Mouse (Mus musculus) induced T-regulatory cell, adult 2 months (primary cell): ENCODE data around the gene Echs1.
"Not testable (repeated sequence)": the region's sequence is repeated elsewhere in the genome, so short reads cannot be mapped to it uniquely, and the experiment has no call there.

Experiments used
- DNase-seq: peaks from one replicate; pipeline ENCODE4 v3.0.0-alpha.2; 2012; ENCODE audit warnings: low read depth

Gene Echs1

DNA sequence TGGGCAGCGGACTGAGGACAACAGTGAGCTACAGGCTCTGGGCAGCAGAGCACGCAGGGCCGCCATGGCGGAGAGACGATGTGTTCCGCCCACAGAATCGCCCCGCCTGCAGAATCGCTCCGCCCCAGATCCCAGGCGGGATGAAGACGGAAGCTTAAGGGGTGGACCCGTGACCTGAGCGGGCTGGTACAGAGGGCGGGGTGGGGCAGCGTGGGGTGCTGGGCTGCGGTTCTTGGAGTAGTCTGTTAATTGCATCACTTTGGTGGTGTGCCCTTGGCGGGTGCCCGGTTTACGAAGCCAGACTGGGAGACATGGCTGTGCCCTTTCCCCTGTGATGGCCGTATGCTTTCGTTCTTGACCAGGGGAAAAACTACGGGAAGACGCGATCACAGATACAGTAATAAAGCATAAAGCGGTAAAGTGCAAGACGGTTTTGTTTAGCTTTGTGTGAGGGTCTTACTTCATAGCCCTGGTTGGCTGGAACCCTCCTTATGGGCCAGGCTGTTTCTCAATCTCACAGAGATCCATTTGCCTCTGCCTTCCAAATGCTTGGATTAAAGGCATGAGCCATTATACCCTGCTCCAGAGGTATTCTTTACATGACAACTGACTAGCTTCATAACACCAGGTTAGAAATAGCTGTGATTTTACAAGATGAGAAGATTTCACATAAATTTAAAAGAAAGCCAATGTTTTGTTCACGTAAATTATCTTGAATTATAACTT is at the start of gene Echs1:
Gene Echs1 (minus strand): TSS at position 148 of the 726 bp plus-strand sequence.
- DNase-seq, result peak; percentile 93

DNA sequence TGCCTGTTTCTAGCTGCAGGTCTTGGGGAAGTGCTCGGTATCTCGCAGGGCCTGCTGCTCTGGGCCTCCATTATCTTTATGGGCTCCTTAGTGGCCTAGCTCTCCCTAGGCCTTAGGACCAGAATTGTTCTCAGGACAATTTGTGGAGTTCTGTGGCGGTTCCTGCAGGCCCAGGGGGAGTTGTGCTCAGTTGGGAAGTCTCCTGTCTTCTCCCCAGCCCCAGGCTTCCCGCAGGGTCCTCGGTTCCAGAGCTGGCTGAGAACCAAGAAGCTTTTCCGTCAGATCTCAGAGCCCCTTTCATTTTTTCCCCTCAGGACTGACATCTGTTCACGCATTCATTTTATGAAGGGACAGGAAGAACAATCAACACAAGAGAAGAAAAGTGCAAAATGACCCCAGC is 48.4 kb upstream of the Echs1 start, which contains the start of gene Olfr522:
Gene Olfr522 (minus strand): TSS at position 101 of the 400 bp plus-strand sequence.
- no peak for DNase-seq

DNA sequence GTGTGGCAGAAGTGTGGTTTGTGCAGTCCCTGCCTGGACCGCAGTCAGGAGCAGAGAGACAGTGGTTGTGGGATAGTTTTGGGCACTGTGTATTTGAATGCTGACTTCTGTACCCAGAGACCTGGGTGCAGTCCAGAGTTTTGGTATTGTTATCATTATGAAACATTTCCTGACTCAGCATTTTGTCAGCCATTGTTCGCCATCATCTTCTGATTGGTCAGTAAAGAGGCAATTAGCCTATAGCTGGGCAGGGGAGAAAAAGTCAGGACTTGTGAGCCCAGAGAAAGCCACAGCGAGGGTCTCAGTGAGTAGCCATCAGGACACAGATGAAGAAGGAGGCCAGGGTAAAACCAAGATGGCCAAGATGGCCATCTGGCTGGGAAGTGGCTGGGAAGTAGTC is 44.1 kb upstream of the Echs1 start:
- no peak for DNase-seq

DNA sequence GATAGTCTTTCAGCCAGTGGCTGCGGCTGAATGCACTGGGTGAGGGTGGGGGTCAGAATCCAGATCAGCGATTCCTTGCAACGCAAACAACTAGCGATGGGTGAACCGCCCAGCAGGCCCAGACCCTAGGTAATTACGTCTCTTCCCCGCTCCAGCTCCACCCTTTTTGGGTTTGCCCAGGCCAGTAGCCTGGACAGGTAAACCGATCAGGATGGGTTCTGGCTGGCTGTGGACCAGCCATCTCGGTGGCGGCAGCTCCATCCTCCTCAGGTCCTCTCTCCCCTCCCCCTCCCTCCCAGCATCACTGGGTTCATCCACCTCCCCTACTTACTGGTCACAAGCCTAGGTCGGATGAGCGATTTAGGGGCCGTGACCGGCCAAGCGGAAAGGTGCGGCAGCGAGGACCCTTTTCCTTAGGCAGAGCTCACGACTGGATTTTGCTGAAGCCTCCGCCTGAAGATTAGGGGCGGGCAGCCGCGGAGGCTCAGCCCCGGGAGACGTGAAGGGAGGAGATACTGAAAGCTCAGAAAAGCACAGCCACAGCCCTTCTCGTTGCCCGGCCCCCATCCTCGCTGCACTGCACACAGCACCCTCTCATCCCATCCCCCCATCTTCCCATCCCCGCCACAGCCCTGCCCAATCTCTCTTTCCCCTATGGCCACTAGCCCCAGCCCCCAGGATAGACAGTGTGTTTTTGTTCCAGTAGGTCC is 38.1 kb upstream of the Echs1 start, which contains the start of gene Sprn:
Gene Sprn (minus strand): TSS at position 660 of the 710 bp plus-strand sequence.
- no peak for DNase-seq

DNA sequence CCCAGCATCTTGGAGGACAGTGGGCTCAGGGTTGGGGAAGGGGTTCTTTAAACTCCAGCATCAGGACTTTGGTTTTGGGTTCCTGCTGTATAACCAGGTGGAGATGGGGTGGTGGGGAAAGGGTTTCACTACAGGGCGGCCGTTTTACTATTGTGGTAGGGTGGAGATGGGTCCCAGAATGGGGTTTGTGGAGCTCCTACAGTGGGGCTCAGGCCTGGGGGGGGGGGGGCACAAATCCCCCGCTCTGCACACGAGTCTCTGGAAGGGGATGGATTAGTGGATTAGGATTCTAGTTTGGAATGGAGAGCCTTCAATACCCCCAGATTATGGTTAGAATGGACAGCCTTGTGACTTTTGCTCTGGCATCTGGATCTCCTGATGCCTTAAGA is 37.5 kb upstream of the Echs1 start:
- no peak for DNase-seq

DNA sequence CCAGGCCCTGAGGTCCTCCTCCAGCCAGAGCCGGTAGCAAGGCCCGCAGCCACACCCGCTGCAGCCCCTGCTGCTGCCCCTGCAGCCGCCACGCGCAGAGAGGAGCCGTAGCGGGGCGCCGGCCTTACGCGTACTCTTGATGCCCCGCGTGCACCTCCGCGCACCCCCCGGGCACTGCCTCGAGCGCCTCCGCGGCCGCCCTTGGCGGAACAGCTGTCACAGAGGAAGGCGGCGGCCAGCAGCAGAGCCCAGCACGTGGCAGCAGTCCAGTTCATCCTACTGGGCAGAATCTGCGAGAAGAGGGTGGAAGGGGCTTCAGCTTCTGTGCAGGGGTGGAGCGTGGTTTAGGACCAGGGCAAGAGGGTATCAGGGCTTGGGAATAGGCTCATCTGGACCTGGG is 37.1 kb upstream of the Echs1 start:
- no peak for DNase-seq

DNA sequence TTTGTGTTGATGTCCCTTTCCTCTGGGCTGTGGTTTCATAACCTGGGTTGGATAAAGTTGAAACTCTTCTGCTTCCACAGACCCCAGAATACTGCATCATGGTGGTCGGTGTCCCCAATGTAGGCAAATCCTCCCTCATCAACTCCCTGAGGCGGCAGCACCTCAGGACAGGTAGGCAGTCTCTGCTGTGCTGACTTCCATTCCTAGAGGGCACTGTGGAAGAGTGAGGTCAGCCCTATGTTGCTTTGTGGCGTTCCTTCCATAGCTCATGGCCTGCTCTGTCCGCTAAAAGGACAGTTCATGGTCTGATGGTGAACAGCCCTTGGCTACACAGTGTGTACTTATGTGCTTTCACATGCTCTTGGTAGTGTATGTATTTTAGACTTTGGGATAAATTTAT is 28.3 kb upstream of the Echs1 start:
- no peak for DNase-seq

DNA sequence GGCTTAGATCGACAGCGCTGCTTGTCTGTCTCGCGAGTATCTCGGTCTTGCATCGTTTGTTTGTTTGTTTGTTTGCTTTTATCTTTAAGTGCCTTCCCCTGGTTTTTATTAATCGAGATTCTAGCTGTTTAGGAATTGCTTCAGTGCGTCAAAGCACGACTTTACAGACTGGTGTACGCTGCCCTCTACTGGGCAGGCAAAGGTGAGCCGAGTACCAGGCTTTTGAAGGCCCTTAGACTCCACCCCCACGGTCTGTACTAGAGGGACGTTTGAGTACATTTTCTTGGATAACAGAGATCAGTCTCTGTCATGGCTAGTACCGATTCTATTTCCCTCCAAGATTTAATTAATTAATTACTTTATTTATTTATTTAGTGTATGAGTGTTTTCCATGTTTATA is 25.1 kb upstream of the Echs1 start:
- DNase-seq, result peak; percentile 83

DNA sequence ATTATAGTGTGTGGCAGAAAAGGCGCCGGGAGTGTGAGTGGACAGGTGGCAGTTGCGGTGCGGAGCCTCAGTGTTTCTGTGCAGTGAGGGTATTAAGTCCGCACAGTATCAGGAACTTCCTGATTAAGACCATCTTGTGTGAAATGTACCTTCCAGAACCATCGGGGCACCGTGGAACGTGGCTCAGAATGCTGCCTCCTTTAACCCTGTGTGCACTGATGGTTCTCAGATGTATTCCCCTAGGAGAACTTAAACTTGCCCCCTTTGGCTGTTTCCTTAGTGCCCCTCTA is 21.7 kb upstream of the Echs1 start:
- no peak for DNase-seq

DNA sequence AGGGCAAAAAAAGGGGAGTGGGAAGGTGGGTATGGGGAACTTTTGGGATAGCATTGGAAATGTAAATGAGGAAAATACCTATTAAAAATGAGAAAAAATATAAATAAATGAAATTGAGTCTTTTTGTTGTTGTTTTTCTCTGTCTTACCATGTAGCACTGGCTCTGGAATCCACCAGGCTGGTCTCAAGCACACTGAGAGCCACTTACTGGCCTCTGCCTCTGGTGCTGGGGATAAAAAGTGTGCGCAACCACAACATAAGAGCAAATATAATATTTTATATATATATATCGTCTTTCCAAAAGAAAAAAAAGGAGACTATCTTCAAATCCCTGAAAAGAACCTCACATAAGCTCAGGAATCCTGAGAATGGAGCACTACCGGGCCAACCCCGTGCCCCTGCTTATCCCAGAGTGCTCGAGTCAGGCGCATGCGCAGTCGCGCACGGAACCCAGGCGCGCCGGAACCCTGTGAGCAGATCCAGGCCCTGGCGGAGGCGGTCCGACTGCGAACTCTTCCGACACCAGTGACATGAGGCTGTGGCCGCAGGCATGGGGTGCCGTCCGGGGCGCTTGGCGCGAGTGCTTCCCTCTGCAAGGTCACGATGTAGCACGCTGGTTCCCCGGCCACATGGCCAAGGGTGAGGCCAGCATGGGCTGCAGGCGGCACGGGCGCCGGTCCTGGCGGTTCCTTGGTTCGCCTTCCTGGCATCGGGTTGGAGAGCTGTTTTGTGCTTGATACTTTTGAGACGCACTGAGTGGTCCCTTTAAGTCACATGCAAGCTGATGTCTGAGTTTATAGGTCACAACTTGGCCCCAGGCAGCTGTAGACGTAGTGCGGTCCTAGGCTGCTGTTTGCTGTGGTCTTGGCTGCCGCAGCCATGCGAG is 21.1 kb upstream of the Echs1 start, which contains the start of gene Mtg1:
Gene Mtg1 (plus strand): TSS at position 430 of the 886 bp plus-strand sequence.
- peak; percentile 96 for DNase-seq

DNA sequence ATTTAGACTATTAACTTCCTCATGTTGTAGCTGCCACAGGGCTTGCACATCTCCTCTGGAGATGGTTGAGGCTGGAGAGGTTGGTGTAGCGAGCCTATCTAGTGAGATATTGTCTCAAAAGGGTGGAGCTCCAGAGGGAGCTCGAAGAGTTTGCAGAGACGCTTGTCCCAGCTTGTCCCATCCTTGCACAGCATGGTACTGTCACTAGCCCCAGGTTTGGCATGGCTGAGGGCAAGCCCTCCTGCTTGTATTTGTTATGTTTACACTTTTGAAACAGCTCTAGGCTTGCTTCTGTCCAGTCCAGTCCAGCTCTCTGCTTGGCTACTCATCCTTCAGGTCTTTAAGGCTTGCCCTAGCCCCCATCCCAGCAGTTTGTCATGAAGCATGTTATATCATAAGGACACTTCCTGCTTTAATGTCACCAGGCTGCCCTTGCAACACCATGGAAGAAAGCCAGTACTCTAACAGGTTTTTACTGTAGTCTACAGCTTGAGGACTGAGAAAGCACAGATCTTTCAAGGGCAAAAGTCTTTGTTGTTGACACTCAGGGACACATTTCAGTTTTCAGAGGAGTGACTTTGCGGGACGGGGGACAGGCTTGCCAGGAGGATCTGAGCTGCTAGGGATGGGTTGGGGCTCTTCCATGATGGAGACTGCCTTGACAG is 19.0 kb upstream of the Echs1 start:
- no peak for DNase-seq

DNA sequence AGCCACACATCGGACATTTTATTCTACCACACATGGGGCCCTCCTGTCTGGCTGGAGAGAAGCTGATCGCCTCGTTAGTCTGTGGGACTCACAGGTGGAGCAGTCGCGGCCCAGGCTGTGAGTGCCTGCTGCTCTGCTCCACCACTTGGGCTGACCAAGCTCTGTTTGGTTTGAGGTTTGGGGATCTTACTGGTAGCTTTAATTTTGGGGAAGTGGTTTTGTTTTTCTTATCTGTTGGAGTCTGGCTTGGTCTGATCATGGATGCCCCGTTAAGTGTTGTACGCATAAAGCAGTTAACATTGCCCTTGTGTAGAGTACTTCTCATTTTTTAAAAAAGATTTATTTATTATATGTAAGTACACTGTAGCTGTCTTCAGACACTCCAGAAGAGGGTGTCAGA is 17.8 kb upstream of the Echs1 start:
- not testable (repeated sequence) for DNase-seq

DNA sequence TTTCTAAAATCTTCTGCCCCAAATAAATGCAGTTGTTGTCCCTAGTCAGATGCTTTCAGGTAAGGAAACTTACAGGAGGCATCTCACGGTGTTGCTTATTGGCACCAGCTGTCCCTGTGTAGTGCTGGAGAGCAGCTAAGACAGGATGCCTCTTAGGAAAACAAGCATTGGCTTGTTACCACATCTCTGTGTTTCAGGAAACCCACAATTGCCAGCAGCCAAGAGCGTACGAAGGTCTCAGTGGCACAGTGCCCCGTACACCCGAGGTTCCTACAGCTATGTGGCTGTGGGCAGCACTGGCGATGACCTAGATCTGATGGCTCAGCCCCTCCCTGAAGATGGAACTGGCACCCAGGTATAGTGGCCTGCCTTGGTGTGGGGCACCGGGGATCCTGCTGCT is 15.9 kb upstream of the Echs1 start:
- not testable (repeated sequence) for DNase-seq

DNA sequence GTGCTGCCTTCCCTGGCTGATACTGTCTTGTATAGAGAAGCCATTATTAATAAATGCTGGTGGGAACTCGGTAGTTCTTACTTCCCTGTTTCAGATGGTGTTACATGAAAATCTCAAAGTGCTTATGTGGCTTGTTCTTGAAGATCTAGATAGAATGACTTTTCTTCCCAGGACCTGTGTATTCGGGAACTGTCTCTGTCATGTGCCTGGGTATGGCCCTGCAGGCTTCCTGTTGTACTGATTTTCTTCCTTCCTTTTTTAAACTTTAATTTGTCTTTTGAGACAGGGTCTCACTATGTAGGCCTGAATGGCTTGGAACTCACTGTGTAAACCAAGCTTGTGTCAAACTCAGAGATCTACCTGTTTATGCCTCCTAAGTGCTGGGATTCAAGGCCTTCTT is 11.6 kb upstream of the Echs1 start:
- no peak for DNase-seq

DNA sequence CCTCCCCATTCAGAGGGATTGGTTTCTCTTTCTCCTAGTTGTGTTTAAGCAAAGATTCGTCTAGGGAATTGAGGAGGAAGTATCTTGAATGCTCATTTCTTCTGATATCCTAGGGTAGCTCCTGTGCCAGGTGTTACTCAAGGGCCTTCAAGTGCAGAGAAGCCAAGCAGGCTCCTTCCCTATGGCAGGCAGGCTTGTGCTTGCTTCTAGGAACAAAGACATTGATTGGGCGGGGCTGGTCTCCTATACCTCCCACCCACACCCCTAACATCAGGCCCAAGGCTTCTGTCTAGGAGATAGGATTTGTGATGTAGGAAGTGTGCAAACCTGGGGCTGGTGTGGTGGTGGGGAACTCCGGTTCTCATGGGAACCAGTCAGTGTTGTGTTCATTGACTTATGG is 10.7 kb upstream of the Echs1 start:
- no peak for DNase-seq

DNA sequence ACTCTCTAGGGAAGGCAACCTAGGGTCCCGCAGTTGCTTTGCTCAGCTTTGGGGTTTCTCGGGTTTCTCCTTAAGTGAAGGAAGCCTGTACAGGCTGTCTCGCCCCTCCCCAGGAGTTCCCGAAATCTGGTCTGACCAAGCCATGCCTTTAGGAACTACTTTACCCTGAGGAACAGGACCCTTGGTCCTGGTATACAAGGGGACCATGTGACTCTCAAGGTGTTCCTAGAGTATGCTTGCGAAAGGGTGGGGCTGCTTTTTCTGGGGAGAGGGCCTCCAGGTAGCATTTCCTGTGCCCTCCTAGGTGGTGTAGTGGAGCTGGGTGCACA is 9.7 kb upstream of the Echs1 start:
- no peak for DNase-seq

DNA sequence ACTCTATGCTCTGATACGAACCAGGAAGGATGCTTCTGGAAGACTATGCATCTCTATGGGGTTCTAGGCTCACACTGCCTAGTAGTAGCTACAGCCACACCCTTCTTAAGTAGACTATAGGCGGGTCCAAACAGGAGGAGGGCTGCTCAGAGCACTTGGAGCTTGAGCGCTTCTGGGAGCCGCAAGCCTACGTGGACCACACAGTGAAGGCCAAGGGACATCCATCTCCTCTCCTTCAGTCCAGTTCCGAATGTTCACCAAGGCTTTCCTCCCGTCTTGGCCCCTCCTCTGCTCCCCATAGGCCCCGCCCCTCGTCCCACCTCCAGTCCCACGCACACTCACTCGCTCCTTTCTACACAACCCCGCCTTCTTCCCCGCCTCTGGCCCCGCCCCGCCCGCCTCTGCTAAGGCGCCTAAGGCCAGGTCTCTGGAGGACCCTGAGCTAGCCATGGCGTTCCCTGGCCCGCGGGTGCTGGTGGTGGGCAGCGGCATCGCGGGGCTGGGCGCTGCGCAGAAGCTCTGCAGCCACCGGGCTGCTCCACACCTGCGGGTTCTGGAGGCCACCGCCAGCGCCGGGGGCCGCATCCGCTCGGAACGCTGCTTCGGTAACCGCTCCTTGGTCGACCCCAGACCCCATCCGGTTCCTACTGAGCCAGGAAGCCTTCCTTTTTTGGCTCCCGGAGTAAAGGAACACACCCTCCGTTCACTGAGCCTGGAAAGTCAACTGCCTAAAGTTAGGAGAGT is 9.2 kb upstream of the Echs1 start:
- peak; percentile 93 for DNase-seq

DNA sequence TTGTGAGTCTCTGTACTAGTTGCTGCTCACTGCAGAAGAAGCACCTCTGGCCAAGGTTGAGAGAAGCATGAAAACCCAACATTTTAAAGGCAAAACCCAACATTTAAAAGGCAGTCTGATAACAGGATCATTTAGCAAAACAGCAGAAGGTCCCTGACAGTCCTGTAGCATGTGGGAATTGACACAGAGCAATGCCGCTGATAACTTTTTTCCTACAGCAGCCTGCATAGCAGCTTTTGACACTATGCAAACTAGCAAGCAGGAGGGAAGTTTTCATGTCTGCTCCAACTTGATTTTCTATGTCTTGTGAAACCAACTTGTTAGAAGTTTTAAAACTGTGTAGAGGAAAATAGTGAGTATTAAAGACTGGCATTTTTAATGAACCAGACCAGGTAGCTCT is 8.1 kb upstream of the Echs1 start:
- DNase-seq, result no peak

DNA sequence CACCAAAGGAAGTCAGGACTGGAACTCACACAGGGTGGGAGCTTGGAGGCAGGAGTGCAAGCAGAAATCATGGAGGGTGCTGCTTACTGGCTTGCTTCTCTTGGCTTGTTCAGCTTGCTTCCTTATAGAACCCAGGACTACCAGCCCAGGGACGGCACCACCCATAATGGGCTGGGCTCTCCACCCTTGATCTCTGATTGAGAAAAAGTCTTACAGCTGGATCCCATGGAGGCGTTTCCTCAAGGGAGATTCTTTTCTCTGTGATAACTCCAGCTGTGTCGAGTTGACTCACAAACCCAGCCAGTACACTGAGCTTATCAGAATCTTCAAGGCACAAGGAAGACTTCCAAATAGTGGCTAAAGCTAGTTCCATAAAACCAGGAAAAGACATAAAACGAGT is 6.5 kb upstream of the Echs1 start:
- no peak for DNase-seq

DNA sequence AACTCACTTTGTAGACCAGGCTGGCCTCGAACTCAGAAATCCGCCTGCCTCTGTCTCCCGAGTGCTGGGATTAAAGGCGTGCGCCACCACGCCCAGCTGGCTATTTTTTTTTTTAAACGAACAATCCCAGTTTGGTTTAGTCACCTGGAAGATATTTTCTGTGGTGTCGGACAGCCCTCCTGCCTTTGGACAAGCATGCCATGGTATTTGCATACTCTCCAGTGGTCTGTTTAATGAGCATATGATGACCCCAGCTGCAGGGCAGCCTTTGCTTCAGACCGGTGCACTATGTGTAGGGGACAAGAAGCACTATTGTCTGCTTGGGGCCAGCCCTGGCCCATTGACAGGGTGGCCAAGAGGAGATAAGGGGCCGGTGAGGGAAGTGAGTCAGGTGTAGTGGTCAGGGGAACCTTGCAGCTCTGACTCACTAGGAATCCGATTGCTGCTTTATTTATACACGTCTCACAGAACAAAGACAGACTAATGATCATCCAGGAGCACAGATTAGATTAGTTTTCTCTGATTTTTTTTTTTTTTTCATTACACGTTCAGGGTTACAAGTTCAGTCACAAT is 5.1 kb upstream of the Echs1 start:
- DNase-seq, result no peak

DNA sequence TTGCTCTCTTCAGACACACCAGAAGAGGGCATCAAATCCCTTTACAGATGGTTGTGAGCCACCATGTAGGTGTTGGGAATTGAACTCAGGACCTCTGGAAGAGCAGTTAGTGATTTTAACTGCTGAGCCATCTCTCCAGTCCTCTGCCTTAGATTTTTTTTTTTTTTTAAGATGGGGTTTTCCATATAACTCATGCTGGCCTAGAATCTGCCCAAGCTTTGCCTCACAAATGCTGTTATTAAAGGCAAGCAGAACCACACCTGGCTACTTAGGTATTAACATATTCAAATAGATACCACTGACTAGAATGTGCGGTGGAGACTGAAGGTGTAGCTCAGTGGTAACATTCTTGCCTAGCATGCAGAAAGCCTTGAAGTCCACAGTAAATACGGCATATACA is 4.2 kb upstream of the Echs1 start:
- DNase-seq, result no peak
